Mouse (Mus musculus): ENCODE results near the gene Osbpl10.

- no peak for TF ChIP-seq MYOD1 (IDR thresholded peaks at IDR 0.05; ENCODE audit: control insufficient read depth in 1 of 3, insufficient read length in 2 of 3, low read depth in 2 of 3)
- no peak for TF ChIP-seq MAX (IDR thresholded peaks at IDR 0.05; ENCODE audit: low read depth)
These were observed 9.7 kb downstream of the Osbpl10 start for GRCm38 (mm10) chr9:114988029-114988428.

All from myocyte (in vitro differentiated cells).